Mouse (Mus musculus): Measurements from ENCODE around the gene Mosmo. TPM values are rescaled to one million over a fixed set of nuclear protein-coding genes. Genes with fewer than 3 reads are reported as not detected.
A peak's percentile ranks its signal among the peaks of the same experiment; 100 is the strongest.

Gene Mosmo
- total and polyA plus RNA-seq, 2 experiments from 2014 or later, result 9.9 to 51.1 TPM

- DNase-seq (ENCODE audit: low spot score) (peak; percentile 45), ATAC-seq (ENCODE audit: insufficient read depth, low read depth) (peak; percentile 32; the same call in 1 of the 2 replicates)
- Histone ChIP-seq H3K4me2 (ENCODE audit: low read depth, low read length) (peak overlapping the region; percentile 74), H3K27ac (ENCODE audit: low read depth) (peak overlapping the region; percentile 94), H3K4me1 (ENCODE audit: control insufficient read depth, insufficient read depth) (peaks cover 14% of the 10 kb centered on the region; the same call in 1 of the 2 replicates), H3K27me3 (ENCODE audit: control insufficient read depth, insufficient read depth, low read length) (no peaks in the 10 kb centered on the region), H3K9ac (replicated peaks; ENCODE audit: low read depth, low read length) (peak overlapping the region; percentile 89), H3K9me3 (replicated peaks; ENCODE audit: control insufficient read depth, low read length) (no peaks in the 10 kb centered on the region), H3K4me3 (ENCODE audit: low read depth, low read length) (peak overlapping the region; percentile 78), H3K36me3 (replicated peaks; ENCODE audit: control insufficient read depth, insufficient read depth, low read length) (peaks cover 30% of the 10 kb centered on the region)
- TF ChIP-seq CTCF (IDR thresholded peaks at IDR 0.05; ENCODE audit: low read depth), result no peak
- under 1% methylated on average over 11 of the region's 11 CpGs for WGBS
Observed at GRCm38 (mm10) chr7:120635821-120636220, 41.6 kb upstream of the Mosmo start.

GRCm38 (mm10) chr7:120643217-120643616 is 34.2 kb upstream of the Mosmo start:
- 68% methylated on average over 4 of the region's 4 CpGs for WGBS
- DNase-seq (ENCODE audit: low spot score) (no peak), ATAC-seq (ENCODE audit: insufficient read depth, low read depth) (no peak)
- Histone ChIP-seq H3K9me3 (replicated peaks; ENCODE audit: control insufficient read depth, low read length) (no peaks in the 10 kb centered on the region), H3K27ac (ENCODE audit: low read depth) (no peak overlapping the region), H3K4me1 (ENCODE audit: control insufficient read depth, insufficient read depth) (no peaks in the 10 kb centered on the region), H3K36me3 (replicated peaks; ENCODE audit: control insufficient read depth, insufficient read depth, low read length) (peaks cover 89% of the 10 kb centered on the region), H3K9ac (replicated peaks; ENCODE audit: low read depth, low read length) (no peak overlapping the region), H3K27me3 (ENCODE audit: control insufficient read depth, insufficient read depth, low read length) (no peaks in the 10 kb centered on the region), H3K4me2 (ENCODE audit: low read depth, low read length) (no peak overlapping the region), H3K4me3 (ENCODE audit: low read depth, low read length) (no peak overlapping the region)
- TF ChIP-seq CTCF (IDR thresholded peaks at IDR 0.05; ENCODE audit: low read depth) (no peak), EP300 (IDR thresholded peaks at IDR 0.05; ENCODE audit: low read depth) (no peak)

- Histone ChIP-seq H3K4me1 (ENCODE audit: control insufficient read depth, insufficient read depth) (no peaks in the 10 kb centered on the region), H3K36me3 (replicated peaks; ENCODE audit: control insufficient read depth, insufficient read depth, low read length) (peaks cover 93% of the 10 kb centered on the region), H3K9ac (replicated peaks; ENCODE audit: low read depth, low read length) (no peak overlapping the region), H3K9me3 (replicated peaks; ENCODE audit: control insufficient read depth, low read length) (no peaks in the 10 kb centered on the region), H3K27me3 (ENCODE audit: control insufficient read depth, insufficient read depth, low read length) (no peaks in the 10 kb centered on the region), H3K4me3 (ENCODE audit: low read depth, low read length) (no peak overlapping the region), H3K27ac (ENCODE audit: low read depth) (no peak overlapping the region), H3K4me2 (ENCODE audit: low read depth, low read length) (no peak overlapping the region)
- 76% methylated on average over 2 of the region's 2 CpGs for WGBS
- no peak for ATAC-seq (ENCODE audit: insufficient read depth, low read depth)
- DNase-seq (ENCODE audit: low spot score), result no peak
- TF ChIP-seq EP300 (IDR thresholded peaks at IDR 0.05; ENCODE audit: low read depth) (no peak), CTCF (IDR thresholded peaks at IDR 0.05; ENCODE audit: low read depth) (no peak)
Observed at GRCm38 (mm10) chr7:120647849-120648248, 29.6 kb upstream of the Mosmo start.

GRCm38 (mm10) chr7:120662079-120662478 is 15.3 kb upstream of the Mosmo start:
- Histone ChIP-seq H3K4me3 (ENCODE audit: low read depth, low read length) (no peak overlapping the region), H3K27me3 (ENCODE audit: control insufficient read depth, insufficient read depth, low read length) (no peaks in the 10 kb centered on the region), H3K9me3 (replicated peaks; ENCODE audit: control insufficient read depth, low read length) (no peaks in the 10 kb centered on the region), H3K27ac (ENCODE audit: low read depth) (no peak overlapping the region), H3K4me2 (ENCODE audit: low read depth, low read length) (no peak overlapping the region), H3K4me1 (ENCODE audit: control insufficient read depth, insufficient read depth) (no peaks in the 10 kb centered on the region), H3K36me3 (replicated peaks; ENCODE audit: control insufficient read depth, insufficient read depth, low read length) (peaks cover 32% of the 10 kb centered on the region), H3K9ac (replicated peaks; ENCODE audit: low read depth, low read length) (no peak overlapping the region)
- ATAC-seq (ENCODE audit: insufficient read depth, low read depth), result no peak
- WGBS, result 84% methylated on average over 4 of the region's 4 CpGs
- TF ChIP-seq CTCF (IDR thresholded peaks at IDR 0.05; ENCODE audit: low read depth) (no peak), EP300 (IDR thresholded peaks at IDR 0.05; ENCODE audit: low read depth) (no peak)
- no peak for DNase-seq (ENCODE audit: low spot score)

- H3K27me3 ChIP-seq (ENCODE audit: control insufficient read depth, insufficient read depth, low read length), result no peaks in the 10 kb centered on the region
- ATAC-seq (ENCODE audit: insufficient read depth, low read depth) (peak; percentile 73), DNase-seq (ENCODE audit: low spot score) (peak; percentile 69)
- no peaks in the 10 kb centered on the region for H3K9me3 ChIP-seq (replicated peaks; ENCODE audit: control insufficient read depth, low read length)
- peak within 1 kb of the TSS; percentile 27; the same call in 1 of the 2 replicates for H3K4me2 ChIP-seq (ENCODE audit: low read depth, low read length)
- no peak within 1 kb of the TSS for H3K27ac ChIP-seq (ENCODE audit: low read depth)
- TF ChIP-seq EP300 (IDR thresholded peaks at IDR 0.05; ENCODE audit: low read depth) (no peak), CTCF (IDR thresholded peaks at IDR 0.05; ENCODE audit: low read depth) (peak; percentile 89)
- no peaks in the 10 kb centered on the region for H3K4me1 ChIP-seq (ENCODE audit: control insufficient read depth, insufficient read depth)
- no peak within 1 kb of the TSS for H3K4me3 ChIP-seq (ENCODE audit: low read depth, low read length)
- H3K9ac ChIP-seq (replicated peaks; ENCODE audit: low read depth, low read length), result no peak within 1 kb of the TSS
- WGBS, result 13% methylated on average over 14 of the region's 14 CpGs
- no peaks in the 10 kb centered on the region for H3K36me3 ChIP-seq (replicated peaks; ENCODE audit: control insufficient read depth, insufficient read depth, low read length)
Observed at GRCm38 (mm10) chr7:120670153-120670875, 7.1 kb upstream of the Mosmo start, which contains the start of gene Pdzd9. TSS of gene Pdzd9 (minus strand) at chr7:120670343.

- no peaks in the 10 kb centered on the region for H3K36me3 ChIP-seq (replicated peaks; ENCODE audit: control insufficient read depth, insufficient read depth, low read length)
- peaks cover 2% of the 10 kb centered on the region for H3K4me1 ChIP-seq (ENCODE audit: control insufficient read depth, insufficient read depth)
- TF ChIP-seq CTCF (IDR thresholded peaks at IDR 0.05; ENCODE audit: low read depth) (no peak), EP300 (IDR thresholded peaks at IDR 0.05; ENCODE audit: low read depth) (no peak)
Observed at GRCm38 (mm10) chr7:120671271-120671670, 6.1 kb upstream of the Mosmo start.

More at GRCm38 (mm10) chr7:120671271-120671670, 6.1 kb upstream of the Mosmo start:
- WGBS, result 73% methylated on average over 2 of the region's 2 CpGs
- H3K9ac ChIP-seq (replicated peaks; ENCODE audit: low read depth, low read length), result no peak overlapping the region
- ATAC-seq (ENCODE audit: insufficient read depth, low read depth) (no peak), DNase-seq (ENCODE audit: low spot score) (no peak)
- H3K27me3 ChIP-seq (ENCODE audit: control insufficient read depth, insufficient read depth, low read length), result no peaks in the 10 kb centered on the region
- H3K4me2 ChIP-seq (ENCODE audit: low read depth, low read length), result no peak overlapping the region
- H3K9me3 ChIP-seq (replicated peaks; ENCODE audit: control insufficient read depth, low read length), result no peaks in the 10 kb centered on the region
- H3K27ac ChIP-seq (ENCODE audit: low read depth), result no peak overlapping the region
- no peak overlapping the region for H3K4me3 ChIP-seq (ENCODE audit: low read depth, low read length)

Measured in heart, postnatal 0 days (tissue).